Mouse (Mus musculus) Patski (cell line): ENCODE data around the gene Gm15093. TPM values are rescaled to one million over a fixed set of nuclear protein-coding genes. Genes with fewer than 3 reads are reported as not detected.
"Not testable (repeated sequence)": the region's sequence is repeated elsewhere in the genome, so short reads cannot be mapped to it uniquely, and the experiment has no call there.

ENCODE experiments used
- ATAC-seq: fragments of 100-300 bp; one replicate; pipeline ENCODE4 v1.8.0; 2021
- CTCF ChIA-PET: fragments of 350-600 bp; sonication (Branson Sonifier 250); formaldehyde crosslinking; loops from one replicate; lab custom pipeline; 2022; ENCODE audit warnings: inconsistent platforms; lab: Charles Lee
- POLR2A ChIA-PET: fragments of 350-600 bp; sonication (Branson Sonifier 250); formaldehyde crosslinking; loops from one replicate; lab custom pipeline; 2022; ENCODE audit warnings: antibody characterized with exemption, inconsistent platforms; lab: Charles Lee
- DNase-seq: peaks from one replicate; pipeline ENCODE4 v3.0.0-alpha.2; 2011; ENCODE audit warnings: low read depth, low spot score
- H3K27me3 ChIP-seq: fragments of 371-371 bp; one replicate; pipeline ENCODE4 v1.5.1; 2021
- in situ Hi-C: fragments of 300-500 bp; cut with MboI; formaldehyde crosslinking; loops from 3 replicates; pipeline ENCODE4 v1.11.1; 2018; ENCODE audit warnings: low pct_unique_long_range_greater_than_20kb, mixed read lengths
- polyA plus RNA-seq: library from polyadenylated mRNA; unstranded; gene quantifications from one replicate; pipeline ENCODE4 v1.2.3, GENCODE M21; 2021

Gene Gm15093
- not detected for polyA plus RNA-seq

- in situ Hi-C loops, POLR2A ChIA-PET, DNase-seq, H3K27me3 ChIP-seq, CTCF ChIA-PET, ATAC-seq: not testable (repeated sequence)
Measured at GRCm38 (mm10) chrX:149272077-149272476, at the start of gene Gm15093. TSS of gene Gm15093 (plus strand) at chrX:149272377.

Other genes with a start within 250 kb of the Gm15093 start
- not detected for gene Ott, start 198.1 kb upstream of the Gm15093 start, polyA plus RNA-seq
- not detected for gene Gm15085, start 175.2 kb downstream of the Gm15093 start, polyA plus RNA-seq